Mouse (Mus musculus): Measurements from ENCODE around the gene Trim17.
A peak's percentile ranks its signal among the peaks of the same experiment; 100 is the strongest.

Trim17 gene

DNA sequence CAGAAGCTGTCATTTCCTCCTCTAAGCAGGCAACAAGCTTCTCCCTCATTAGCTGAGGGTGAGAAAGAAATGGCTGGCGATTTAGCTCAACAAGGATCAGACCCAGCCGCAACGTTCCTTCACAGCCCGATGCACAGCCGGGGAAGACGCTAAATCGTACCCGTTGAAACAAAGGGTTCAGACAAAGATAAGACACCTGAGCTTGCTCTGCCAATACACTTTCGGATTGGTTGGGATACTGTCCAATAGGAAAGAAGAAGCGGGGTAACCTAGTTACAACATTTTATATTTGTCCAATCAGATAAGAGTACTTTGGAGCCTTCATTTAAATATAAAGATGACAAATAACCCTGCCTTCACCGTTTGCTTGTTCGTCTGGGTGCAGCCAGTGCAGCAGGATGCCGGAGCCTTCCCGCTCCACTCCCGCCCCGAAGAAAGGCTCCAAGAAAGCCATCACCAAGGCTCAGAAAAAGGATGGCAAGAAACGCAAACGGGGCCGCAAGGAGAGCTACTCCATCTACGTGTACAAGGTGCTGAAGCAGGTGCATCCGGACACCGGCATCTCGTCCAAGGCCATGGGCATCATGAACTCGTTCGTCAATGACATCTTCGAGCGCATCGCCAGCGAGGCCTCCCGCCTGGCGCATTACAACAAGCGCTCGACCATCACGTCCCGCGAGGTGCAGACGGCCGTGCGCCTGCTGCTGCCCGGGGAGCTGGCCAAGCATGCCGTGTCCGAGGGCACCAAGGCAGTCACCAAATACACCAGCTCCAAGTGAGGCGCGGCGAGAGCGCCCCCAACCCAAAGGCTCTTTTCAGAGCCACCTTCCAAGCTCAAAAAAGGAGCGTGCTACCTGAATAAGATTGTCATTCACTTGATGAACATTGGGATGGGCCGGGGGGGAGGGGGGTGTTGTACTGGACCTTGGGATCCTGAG is 5.7 kb upstream of the Trim17 start, which contains the start of gene Hist3h2ba:
TSS of gene Hist3h2ba (plus strand) at position 379 of the 938 bp plus-strand sequence.
- DNase-seq, result peak; percentile 88 to 92

GRCm38 (mm10) chr11:58949480-58950431 is 4.7 kb upstream of the Trim17 start:
- peak; percentile 77 to 83 for DNase-seq

DNA sequence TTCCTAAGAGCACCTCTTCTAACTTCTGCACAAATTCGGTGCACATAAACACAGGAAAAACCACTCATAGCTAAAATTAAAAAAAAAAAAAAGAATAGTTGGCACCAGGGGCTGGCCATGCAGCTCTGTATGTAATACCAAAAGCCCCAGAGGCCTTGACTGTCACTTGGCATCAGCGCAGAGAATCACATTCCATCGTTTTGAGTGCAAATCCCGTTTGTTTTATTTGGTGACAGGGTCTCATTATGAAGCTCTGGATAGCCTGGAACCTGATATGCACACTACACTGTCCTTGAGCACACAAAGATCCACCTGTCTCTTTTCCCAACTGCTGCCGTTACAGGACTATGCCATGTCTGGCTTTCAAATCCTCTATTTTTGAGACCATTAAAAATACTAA is 3.3 kb upstream of the Trim17 start:
- no peak for DNase-seq

GRCm38 (mm10) chr11:58953351-58954169 is 925 bp upstream of the Trim17 start:
- DNase-seq, result peak in 1 of 2 experiments; percentile 70

DNA sequence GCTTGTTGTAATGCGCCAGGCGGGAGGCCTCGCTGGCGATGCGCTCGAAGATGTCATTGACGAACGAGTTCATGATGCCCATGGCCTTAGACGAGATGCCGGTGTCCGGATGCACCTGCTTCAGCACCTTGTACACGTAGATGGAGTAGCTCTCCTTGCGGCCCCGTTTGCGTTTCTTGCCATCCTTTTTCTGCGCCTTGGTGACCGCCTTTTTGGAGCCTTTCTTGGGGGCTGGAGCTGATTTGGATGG is 390 bp upstream of the Trim17 start:
- peak in 1 of 2 experiments; percentile 90 for DNase-seq

DNA sequence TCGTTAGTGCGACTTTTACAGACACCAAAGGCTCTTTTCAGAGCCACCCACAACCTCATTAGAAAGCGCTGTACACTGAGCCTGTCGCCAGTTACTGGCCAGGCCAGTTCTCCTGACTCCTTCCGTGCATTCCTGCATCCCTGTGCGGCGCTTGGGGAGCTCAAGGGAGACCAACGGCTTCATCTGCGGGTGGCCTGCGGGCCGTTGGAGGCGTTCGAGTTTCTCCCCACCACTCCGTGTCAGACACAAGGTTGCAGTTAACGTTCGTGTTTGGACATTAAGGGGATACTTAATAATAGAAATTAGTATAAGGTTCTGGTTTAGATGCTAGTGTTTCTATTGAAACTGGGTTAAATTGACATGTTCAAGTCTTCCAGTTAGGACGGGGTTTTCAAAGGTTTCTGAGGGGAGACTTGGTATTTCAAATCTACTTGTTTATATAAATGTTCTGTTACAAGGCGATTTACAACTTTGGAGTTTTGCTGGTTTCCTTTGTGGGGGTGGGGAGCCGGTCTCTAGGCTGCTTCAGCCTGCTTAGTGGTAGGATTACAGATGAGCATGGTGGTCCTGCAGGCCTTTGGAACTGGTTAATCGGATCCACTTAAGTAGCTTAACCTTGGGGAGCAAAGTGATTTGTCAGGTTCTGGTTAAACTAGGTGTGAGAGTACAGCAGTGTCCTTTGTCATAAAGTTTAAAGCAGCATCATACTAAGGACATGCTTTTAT is 820 bp downstream of the Trim17 start:
- DNase-seq, result peak in 1 of 2 experiments; percentile 50

DNA sequence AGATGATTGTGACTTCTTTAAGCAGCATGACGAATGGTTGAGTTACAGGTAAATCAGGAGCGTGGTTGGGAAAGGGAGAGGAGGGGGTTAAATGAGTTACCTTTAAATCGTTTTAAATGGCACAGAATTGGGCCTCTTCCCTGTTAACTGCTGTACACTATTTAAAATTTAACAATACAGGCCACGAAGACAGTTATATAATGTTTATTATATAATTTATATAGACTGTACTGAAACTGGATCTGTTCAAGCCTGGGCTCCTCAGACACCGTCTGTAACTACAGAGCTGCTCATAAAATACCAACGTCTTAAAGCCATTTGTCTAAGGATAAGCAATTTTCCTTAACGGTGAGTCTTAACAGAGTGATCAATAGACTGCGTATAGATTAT is 1.4 kb downstream of the Trim17 start:
- no peak for DNase-seq

- DNase-seq, result peak; percentile 43 to 45
Measured at GRCm38 (mm10) chr11:58957226-58957914, 2.9 kb downstream of the Trim17 start.

DNA sequence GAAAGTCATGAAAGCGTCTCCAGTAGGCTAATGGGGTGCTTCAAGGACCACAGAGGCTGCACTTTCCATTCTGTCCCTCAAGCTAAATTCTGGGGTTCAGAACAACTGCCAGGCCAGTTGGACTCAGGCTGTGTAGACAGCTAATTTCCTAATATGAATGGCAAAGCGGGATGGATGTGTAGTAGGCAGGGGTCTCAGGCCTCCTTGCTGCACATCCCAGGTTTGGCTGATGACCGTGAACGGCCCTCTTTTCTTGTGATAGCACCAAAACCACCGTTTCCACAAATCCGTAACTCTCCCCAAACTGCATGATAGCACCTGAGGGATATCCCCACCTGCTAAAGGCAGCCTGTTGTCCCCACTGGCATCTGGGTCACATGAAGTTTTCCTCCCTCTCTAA is 4.1 kb downstream of the Trim17 start:
- DNase-seq, result no peak

DNA sequence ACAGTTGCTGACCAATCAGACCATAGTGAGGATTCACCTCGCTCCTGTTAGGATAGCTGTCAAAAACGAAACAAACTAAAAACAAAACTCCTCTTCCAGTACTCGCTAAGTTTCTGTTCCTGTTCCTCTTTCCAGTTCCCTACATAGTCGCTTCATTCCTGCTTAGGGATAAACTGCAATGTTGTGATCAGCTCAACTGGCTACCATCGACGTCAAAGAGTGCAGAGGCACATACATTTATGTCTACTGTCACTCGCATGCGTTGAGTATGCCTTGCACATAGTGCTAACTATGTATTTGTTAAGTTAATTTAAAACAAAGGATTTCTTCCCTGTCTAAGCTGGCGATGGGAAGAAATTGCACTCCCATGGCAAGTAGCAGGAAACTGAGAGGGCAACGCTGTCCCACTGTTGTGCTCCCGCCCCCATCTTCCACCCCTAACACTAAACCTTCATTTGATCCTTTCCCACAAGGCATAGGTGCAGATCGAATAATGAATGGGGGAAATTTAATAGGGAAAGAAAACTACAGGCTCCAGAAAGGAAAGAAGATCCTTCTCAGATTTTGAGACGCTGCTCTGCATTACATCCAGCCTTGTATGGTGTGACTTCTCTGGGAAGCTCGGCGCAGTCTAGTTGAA is 4.8 kb downstream of the Trim17 start:
- DNase-seq, result no peak

GRCm38 (mm10) chr11:58959921-58960465 is 5.5 kb downstream of the Trim17 start:
- peak; percentile 91 to 92 for DNase-seq

DNA sequence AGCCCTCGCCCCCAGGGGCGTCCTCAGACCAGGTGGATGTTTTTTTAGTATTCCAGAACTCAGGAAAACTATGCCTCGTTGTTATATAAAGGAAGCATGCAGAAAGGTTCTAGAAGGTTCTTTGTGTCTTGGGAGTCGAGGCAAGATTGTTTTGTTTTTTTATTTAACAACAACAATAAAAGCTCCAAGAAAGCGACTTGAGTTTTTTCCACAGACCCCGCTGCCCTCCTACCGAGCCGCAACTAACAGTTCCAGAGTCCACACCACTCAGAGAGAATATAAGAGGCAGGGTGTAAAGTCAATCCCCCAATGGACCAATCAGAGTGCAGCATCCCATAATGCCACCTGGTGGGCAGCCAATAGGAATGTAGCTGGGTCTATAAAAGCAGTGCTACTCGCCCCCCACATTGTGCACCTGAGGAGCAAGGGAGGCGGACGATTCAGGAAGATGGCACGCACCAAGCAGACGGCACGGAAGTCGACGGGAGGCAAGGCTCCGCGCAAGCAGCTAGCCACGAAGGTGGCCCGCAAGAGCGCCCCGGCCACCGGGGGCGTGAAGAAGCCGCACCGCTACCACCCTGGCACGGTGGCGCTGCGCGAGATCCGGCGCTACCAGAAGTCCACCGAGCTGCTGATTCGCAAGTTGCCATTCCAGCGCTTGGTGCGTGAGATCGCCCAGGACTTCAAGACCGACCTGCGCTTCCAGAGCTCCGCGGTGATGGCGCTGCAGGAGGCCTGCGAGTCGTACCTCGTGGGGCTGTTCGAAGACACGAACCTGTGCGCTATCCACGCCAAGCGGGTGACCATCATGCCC is 7.1 kb downstream of the Trim17 start:
- no peak for DNase-seq

DNA sequence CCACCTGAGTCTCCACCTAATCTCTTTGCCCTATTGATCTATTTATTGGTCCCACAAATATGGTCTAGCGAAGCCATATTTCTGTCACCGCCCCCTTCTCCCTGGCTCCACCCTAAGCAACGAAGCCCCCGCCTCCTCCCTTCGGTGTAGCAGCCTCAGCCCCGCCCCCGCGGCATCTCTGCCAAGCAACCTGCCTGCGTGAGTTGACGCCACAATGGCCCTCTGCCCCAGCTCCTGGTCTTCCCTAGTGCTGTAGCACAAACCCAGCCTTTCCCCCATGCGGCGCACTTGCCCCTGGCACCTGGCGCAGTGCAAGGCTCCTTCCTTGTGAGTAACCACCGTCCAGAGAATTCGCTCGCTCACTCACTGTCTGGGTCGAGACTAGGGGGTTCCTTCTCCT is 9.1 kb downstream of the Trim17 start:
- DNase-seq, result peak in 1 of 2 experiments; percentile 71

DNA sequence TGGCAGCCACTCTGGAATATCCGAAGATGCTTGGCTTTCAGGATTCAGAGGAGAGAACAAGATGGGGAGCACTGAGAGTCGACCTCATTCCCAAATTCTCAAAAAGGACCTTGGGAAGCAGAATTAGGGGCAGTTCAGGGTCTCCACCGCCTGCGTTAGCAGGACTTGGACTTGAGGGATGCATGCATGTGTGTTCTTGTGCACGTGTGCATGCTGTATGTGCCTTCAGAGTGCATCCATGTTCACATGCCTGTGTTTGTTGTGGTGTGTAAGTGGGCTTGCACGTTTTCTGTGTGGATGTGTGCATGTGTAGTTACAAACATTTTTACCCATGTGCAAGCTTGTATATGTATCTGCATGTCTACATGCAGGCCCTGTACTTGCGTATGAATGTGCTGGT is 9.7 kb downstream of the Trim17 start:
- no peak for DNase-seq

- DNase-seq, result no peak
Measured at GRCm38 (mm10) chr11:58965001-58965760, 10.7 kb downstream of the Trim17 start.

DNA sequence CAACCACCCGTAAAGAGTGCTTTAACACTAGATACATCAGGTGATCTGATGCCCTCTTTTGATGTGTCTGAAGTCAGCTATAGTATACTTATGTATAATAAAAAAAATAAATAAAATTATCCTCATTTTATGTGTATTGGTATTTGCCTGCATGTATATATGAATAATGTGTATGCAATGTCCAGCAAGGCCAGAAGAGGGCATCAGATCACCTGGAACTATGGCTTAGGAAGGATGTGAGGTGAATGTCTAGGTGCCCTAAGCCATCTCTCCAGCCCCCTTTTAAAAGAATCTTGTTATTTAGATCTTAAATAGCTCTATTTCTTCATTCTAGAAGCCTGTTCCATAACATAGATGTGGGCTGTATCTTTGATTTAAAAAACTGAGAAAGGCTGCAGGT is 12.9 kb downstream of the Trim17 start:
- DNase-seq, result peak in 1 of 2 experiments; percentile 44

DNA sequence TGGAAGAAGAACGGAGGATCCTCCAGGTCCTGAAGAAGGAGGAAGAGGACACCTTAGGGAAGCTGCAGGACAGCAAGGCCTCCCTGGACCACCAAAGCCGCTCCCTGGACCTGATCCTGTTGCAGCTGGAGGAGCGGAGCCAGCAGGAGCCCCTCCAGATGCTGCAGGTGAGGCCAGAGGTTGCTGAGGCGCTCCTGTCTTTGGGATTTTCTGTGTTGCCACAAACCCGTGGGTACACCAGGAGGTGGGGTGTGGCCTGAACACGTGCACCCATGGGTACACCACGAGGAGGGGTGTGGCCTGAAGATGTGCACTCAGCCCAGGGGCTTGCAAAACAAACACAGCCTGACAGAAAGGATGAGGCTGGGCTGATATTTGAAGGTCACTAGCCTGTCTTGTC is 14.1 kb downstream of the Trim17 start:
- no peak for DNase-seq

GRCm38 (mm10) chr11:58969027-58969426 is 14.5 kb downstream of the Trim17 start:
- DNase-seq, result no peak

GRCm38 (mm10) chr11:58969659-58970058 is 15.2 kb downstream of the Trim17 start:
- DNase-seq, result no peak

All from cerebellum, postnatal 25 days (tissue).